8 mouse cellular contexts compared by ENCODE assay signal in the genomic region with DNA sequence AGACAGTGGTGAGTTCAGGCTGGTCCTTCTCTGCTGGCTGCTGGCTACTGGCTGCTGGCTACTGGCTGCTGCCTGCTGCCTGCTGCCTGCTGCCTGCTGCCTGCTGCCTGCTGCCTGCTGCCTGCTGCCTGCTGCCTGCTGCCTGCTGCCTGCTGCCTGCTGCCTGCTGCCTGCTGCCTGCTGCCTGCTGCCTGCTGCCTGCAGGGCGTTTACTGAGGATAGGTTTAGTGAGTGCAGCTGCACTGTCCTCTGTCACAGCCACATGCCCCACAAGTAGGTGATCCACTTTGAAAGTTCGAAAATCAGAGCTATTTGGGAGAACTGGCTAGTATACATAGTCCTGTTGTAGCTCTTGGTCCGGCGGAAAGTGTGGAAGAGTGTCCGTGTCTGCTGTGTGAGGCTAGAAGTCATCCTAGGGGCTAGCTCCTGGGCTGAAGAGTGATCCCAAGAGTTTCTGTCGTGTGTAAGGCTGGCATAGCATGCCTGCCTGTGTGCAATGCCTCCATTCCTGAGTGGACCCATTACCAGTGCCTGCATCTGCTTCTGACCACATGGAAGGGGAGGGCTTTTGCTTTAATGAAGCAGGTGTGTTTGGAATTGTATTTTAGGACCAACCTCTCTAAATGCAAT. TPM values are rescaled to one million over a fixed set of nuclear protein-coding genes. Genes with fewer than 3 reads are reported as not detected.
DNase-seq lines count a peak whose midpoint lies in the region; ATAC-seq and TF ChIP-seq lines count a peak whose summit lies in the region.

No protein-coding gene starts in this region.

- H3K36me3 ChIP-seq in kidney, embryonic 14.5 days (ENCODE audit: control insufficient read depth, insufficient read depth, low read length), result peaks cover 7% of the 10 kb centered on the region; the same call in 1 of the 2 replicates
- no peaks in the 10 kb centered on the region for H3K36me3 ChIP-seq in E14TG2a.4 (ENCODE audit: insufficient read depth, low read length)
- peaks cover 11% of the 10 kb centered on the region for H3K36me3 ChIP-seq in embryonic facial prominence, embryonic 10.5 days (replicated peaks)
- H3K36me3 ChIP-seq in limb, embryonic 15.5 days, result peaks cover 14% of the 10 kb centered on the region

- no peak overlapping the region for H3K4me2 ChIP-seq in kidney, embryonic 14.5 days (replicated peaks; ENCODE audit: low read depth, low read length)
- H3K4me2 ChIP-seq in limb, embryonic 15.5 days, result no peak overlapping the region

- no peak overlapping the region for H3K9ac ChIP-seq in kidney, embryonic 14.5 days (ENCODE audit: low read depth, low read length)
- H3K9ac ChIP-seq in limb, embryonic 15.5 days, result no peak overlapping the region

- ATAC-seq in kidney, embryonic 14.5 days (ENCODE audit: low FRiP score, low TSS enrichment), result no peak
- ATAC-seq in limb, embryonic 15.5 days (ENCODE audit: insufficient number of reproducible peaks, low FRiP score, low TSS enrichment, low read depth), result no peak
- ATAC-seq in cerebellum, adult (ENCODE audit: insufficient number of reproducible peaks, low FRiP score, low TSS enrichment), result no peak

- no peaks in the 10 kb centered on the region for H3K27me3 ChIP-seq in kidney, embryonic 14.5 days (ENCODE audit: control insufficient read depth, insufficient read depth, low read length)
- H3K27me3 ChIP-seq in E14TG2a.4 (ENCODE audit: insufficient read depth, low read length), result no peaks in the 10 kb centered on the region
- H3K27me3 ChIP-seq in embryonic facial prominence, embryonic 10.5 days (replicated peaks; ENCODE audit: low read depth, poor library complexity, severe bottlenecking), result no peaks in the 10 kb centered on the region
- H3K27me3 ChIP-seq in limb, embryonic 15.5 days, result no peaks in the 10 kb centered on the region

- peaks cover 15% of the 10 kb centered on the region; the same call in 1 of the 2 replicates for H3K4me1 ChIP-seq in kidney, embryonic 14.5 days (ENCODE audit: control insufficient read depth, insufficient read depth, low read length)
- H3K4me1 ChIP-seq in E14TG2a.4 (replicated peaks; ENCODE audit: low read depth, low read length), result peaks cover 41% of the 10 kb centered on the region
- peaks cover 18% of the 10 kb centered on the region for H3K4me1 ChIP-seq in embryonic facial prominence, embryonic 10.5 days
- H3K4me1 ChIP-seq in limb, embryonic 15.5 days, result peaks cover 13% of the 10 kb centered on the region

- 0 out of 2 replicates have a peak overlapping the region, but pooled peaks have one; percentile 30 for H3K27ac ChIP-seq in kidney, embryonic 14.5 days (ENCODE audit: low read depth, low read length)
- H3K27ac ChIP-seq in embryonic facial prominence, embryonic 10.5 days (replicated peaks), result 0 out of 2 replicates have a peak overlapping the region, but pooled peaks have one; percentile 20
- H3K27ac ChIP-seq in limb, embryonic 15.5 days, result peak overlapping the region; percentile 57; the same call in 1 of the 2 replicates

- TF ChIP-seq CTCF in E14TG2a.4 (conservative IDR thresholded peaks at IDR 0.05; ENCODE audit: low read length), result no peak

- no peak overlapping the region for H3K4me3 ChIP-seq in kidney, embryonic 14.5 days (ENCODE audit: low read length)
- peak overlapping the region; percentile 26; the same call in 1 of the 2 replicates for H3K4me3 ChIP-seq in E14TG2a.4 (replicated peaks; ENCODE audit: low read length)
- H3K4me3 ChIP-seq in embryonic facial prominence, embryonic 10.5 days, result no peak overlapping the region
- H3K4me3 ChIP-seq in limb, embryonic 15.5 days, result no peak overlapping the region

- 79% methylated on average over 6 of the region's 6 CpGs for WGBS in kidney, embryonic 14.5 days
- 75% methylated on average over 6 of the region's 6 CpGs for WGBS in embryonic facial prominence, embryonic 10.5 days
- 71% methylated on average over 6 of the region's 6 CpGs for WGBS in limb, embryonic 15.5 days

- no peaks in the 10 kb centered on the region for H3K9me3 ChIP-seq in kidney, embryonic 14.5 days (ENCODE audit: control insufficient read depth, low read length)
- H3K9me3 ChIP-seq in E14TG2a.4 (ENCODE audit: low read length), result no peaks in the 10 kb centered on the region
- H3K9me3 ChIP-seq in embryonic facial prominence, embryonic 10.5 days, result no peaks in the 10 kb centered on the region
- H3K9me3 ChIP-seq in limb, embryonic 15.5 days, result no peaks in the 10 kb centered on the region

- no peak for DNase-seq in kidney, adult 8-10 months
- DNase-seq in embryonic facial prominence, embryonic 10.5 days (ENCODE audit: low spot score), result no peak
- DNase-seq in right cerebral cortex, postnatal 14 days, result no peak
- DNase-seq in adrenal gland, postnatal 36 days, result no peak

RNA-seq across cellular contexts. Expression of a gene that starts 45.2 kb away (rescaled TPM):
- polyA plus RNA-seq in kidney, embryonic 14.5 days (2014; fragmentation: Nextera tagmentation; extraction: Ambion mirVana), result 27.6 and 44.5 TPM in 2 replicates
- polyA plus RNA-seq in embryonic facial prominence, embryonic 10.5 days (2016; fragmentation: Nextera tagmentation; extraction: Ambion mirVana), result 16.3 and 19.5 TPM in 2 replicates
- 33.7 and 34.9 TPM in 2 replicates for polyA plus RNA-seq in limb, embryonic 15.5 days (2015; fragmentation: Nextera tagmentation; extraction: Ambion mirVana)
- 10 to 100 TPM; 49.7 to 57.2 TPM for total RNA-seq in adrenal gland, postnatal 36 days (2021)

RNA-seq across cellular contexts. Expression of a gene that starts 54.8 kb away (rescaled TPM):
- polyA plus RNA-seq in kidney, embryonic 14.5 days (2014; fragmentation: Nextera tagmentation; extraction: Ambion mirVana), result 2.9 and 4.3 TPM in 2 replicates
- polyA plus RNA-seq in embryonic facial prominence, embryonic 10.5 days (2016; fragmentation: Nextera tagmentation; extraction: Ambion mirVana), result 1.4 and 1.8 TPM in 2 replicates
- polyA plus RNA-seq in limb, embryonic 15.5 days (2015; fragmentation: Nextera tagmentation; extraction: Ambion mirVana), result 3.0 and 3.8 TPM in 2 replicates
- 10 to 100 TPM; 10.2 to 20.7 TPM for total RNA-seq in adrenal gland, postnatal 36 days (2021)
